Mouse (Mus musculus) embryonic facial prominence, embryonic 12.5 days (tissue): Measurements from ENCODE around the gene Lmntd1. TPM values are rescaled to one million over a fixed set of nuclear protein-coding genes. Genes with fewer than 3 reads are reported as not detected.
A peak's percentile ranks its signal among the peaks of the same experiment; 100 is the strongest.

ENCODE experiments used
- ATAC-seq: fragments of 200-750 bp; cut with Nextera tagmentation; 2 replicates; pipeline ENCODE4 v1.8.0; 2017; ENCODE audit not compliant: insufficient number of reproducible peaks, insufficient read depth, low FRiP score, low TSS enrichment
- H3K27ac ChIP-seq: fragments of 300-500 bp; sonication (generic); 2 replicates; pipeline ENCODE4 v1.5.1; 2016; ENCODE audit warnings: mild to moderate bottlenecking
- H3K27me3 ChIP-seq: fragments of 300-500 bp; sonication (generic); 2 replicates; pipeline ENCODE4 v1.6.1; 2016; ENCODE audit warnings: mild to moderate bottlenecking, moderate library complexity
- H3K36me3 ChIP-seq: fragments of 300-500 bp; sonication (generic); 2 replicates; pipeline ENCODE4 v1.6.1; 2016; ENCODE audit warnings: mild to moderate bottlenecking
- H3K4me1 ChIP-seq: fragments of 300-500 bp; sonication (generic); 2 replicates; pipeline ENCODE4 v1.6.1; 2016
- H3K4me2 ChIP-seq: fragments of 300-500 bp; sonication (generic); replicated peaks from 2 replicates; pipeline ENCODE4 v1.6.1; 2016; ENCODE audit warnings: mild to moderate bottlenecking, moderate library complexity
- H3K4me3 ChIP-seq: fragments of 300-500 bp; sonication (generic); 2 replicates; pipeline ENCODE4 v1.5.1; 2016; ENCODE audit warnings: mild to moderate bottlenecking
- H3K9ac ChIP-seq: fragments of 300-500 bp; sonication (generic); 2 replicates; pipeline ENCODE4 v1.6.1; 2016; ENCODE audit warnings: mild to moderate bottlenecking, moderate library complexity
- H3K9me3 ChIP-seq: fragments of 300-500 bp; sonication (generic); 2 replicates; pipeline ENCODE4 v1.6.1; 2016; ENCODE audit warnings: mild to moderate bottlenecking, moderate library complexity
- WGBS: fragments of 180-500 bp; shearing (Covaris S2); methylation state at CpG from one replicate; pipeline ENCODE4 v1.1.7; 2016; 5-methylcytosine and 5-hydroxymethylcytosine counted together
- polyA plus RNA-seq: library from polyadenylated mRNA; unstranded; fragments of >200 nt; fragmentation: Nextera tagmentation; extraction: Ambion mirVana; gene quantifications from 2 replicates; pipeline ENCODE4 v1.2.1, GENCODE M21; 2016

The Lmntd1 gene
- polyA plus RNA-seq, 1 experiment from 2014 or later, result 0.19 TPM

DNA sequence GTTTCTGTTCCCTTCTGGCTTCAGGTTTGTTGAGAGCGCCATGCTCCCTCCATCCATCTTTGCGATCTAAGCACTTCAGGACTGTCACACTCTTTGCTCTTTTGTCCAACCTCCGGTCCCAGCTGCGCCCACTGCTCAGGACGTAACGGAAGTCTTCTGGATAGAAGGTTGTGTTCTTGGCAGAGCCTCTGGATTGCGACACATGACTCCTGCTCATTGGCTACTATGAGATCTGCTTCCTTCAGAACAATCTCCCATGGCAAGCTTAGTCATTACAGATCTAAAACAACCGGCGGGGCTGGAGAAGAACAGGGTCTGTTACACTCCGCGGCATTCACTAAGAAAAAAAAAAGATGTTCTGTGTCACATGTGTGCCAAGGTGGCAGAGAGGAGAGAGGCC is 247.6 kb downstream of the Lmntd1 start:
- no peaks in the 10 kb centered on the region for H3K9me3 ChIP-seq
- no peak overlapping the region for H3K4me2 ChIP-seq
- H3K4me1 ChIP-seq, result peaks cover 24% of the 10 kb centered on the region
- H3K4me3 ChIP-seq, result no peak overlapping the region
- ATAC-seq, result no peak
- 97% methylated on average over 11 of the region's 11 CpGs for WGBS
- H3K27me3 ChIP-seq, result no peaks in the 10 kb centered on the region
- H3K27ac ChIP-seq, result no peak overlapping the region
- no peak overlapping the region for H3K9ac ChIP-seq
- H3K36me3 ChIP-seq, result no peaks in the 10 kb centered on the region

DNA sequence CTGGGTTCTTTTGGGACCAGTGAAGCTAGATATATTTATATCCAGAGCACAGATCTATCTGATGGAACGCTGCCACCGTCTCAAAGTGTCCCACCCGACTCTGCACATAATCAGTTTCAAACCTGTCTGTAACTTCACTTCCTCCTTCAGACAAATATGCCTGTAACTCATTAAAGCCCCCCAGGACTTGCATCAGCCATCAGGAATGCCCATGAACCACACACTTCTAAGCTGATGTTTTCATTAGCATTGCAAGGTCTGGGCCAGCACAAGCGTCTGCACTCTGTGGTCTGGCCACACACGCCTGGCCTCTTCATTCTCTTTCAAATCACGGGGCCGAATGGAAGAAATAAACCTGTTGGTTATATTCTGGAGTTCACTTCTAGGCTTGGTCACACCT is 250.4 kb downstream of the Lmntd1 start:
- 36% methylated on average over 7 of the region's 7 CpGs for WGBS
- H3K9me3 ChIP-seq, result no peaks in the 10 kb centered on the region
- H3K27me3 ChIP-seq, result no peaks in the 10 kb centered on the region
- no peaks in the 10 kb centered on the region for H3K36me3 ChIP-seq
- no peak overlapping the region for H3K9ac ChIP-seq
- peak overlapping the region; percentile 32 for H3K27ac ChIP-seq
- H3K4me2 ChIP-seq, result no peak overlapping the region
- no peak for ATAC-seq
- H3K4me3 ChIP-seq, result no peak overlapping the region
- H3K4me1 ChIP-seq, result peaks cover 30% of the 10 kb centered on the region

DNA sequence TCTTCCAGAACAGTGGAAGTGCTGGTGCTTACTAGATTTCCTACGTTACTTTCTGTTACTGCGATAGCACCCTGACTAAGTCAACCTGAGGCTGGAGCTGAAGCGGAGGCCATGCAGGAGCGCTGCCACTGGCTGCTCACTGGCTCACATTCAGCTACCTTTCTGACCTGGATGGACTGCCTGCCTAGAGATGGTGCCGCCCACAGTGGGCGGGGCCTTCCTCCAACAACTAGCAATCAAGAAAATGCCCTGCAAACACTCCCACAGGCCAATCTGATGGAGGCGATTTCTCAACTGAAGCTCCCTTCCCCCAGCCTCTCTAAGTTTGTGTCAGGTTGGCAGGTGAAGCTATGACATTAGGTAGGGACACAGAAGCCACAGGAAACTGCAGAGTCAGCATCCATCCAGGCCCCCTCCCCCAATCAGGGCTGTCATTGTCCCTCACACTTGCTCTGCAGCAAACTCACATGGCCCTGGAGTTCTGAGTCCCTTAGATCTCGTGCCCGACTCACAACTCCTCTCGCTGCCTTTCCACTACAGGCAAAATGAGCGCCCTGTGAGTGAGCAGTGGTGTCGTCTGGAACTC is 252.9 kb downstream of the Lmntd1 start:
- Histone ChIP-seq H3K4me2 (no peak overlapping the region), H3K9me3 (no peaks in the 10 kb centered on the region), H3K4me1 (peaks cover 41% of the 10 kb centered on the region), H3K27me3 (no peaks in the 10 kb centered on the region), H3K4me3 (no peak overlapping the region), H3K27ac (no peak overlapping the region), H3K9ac (no peak overlapping the region), H3K36me3 (no peaks in the 10 kb centered on the region)
- WGBS, result 66% methylated on average over 12 of the region's 12 CpGs
- no peak for ATAC-seq

DNA sequence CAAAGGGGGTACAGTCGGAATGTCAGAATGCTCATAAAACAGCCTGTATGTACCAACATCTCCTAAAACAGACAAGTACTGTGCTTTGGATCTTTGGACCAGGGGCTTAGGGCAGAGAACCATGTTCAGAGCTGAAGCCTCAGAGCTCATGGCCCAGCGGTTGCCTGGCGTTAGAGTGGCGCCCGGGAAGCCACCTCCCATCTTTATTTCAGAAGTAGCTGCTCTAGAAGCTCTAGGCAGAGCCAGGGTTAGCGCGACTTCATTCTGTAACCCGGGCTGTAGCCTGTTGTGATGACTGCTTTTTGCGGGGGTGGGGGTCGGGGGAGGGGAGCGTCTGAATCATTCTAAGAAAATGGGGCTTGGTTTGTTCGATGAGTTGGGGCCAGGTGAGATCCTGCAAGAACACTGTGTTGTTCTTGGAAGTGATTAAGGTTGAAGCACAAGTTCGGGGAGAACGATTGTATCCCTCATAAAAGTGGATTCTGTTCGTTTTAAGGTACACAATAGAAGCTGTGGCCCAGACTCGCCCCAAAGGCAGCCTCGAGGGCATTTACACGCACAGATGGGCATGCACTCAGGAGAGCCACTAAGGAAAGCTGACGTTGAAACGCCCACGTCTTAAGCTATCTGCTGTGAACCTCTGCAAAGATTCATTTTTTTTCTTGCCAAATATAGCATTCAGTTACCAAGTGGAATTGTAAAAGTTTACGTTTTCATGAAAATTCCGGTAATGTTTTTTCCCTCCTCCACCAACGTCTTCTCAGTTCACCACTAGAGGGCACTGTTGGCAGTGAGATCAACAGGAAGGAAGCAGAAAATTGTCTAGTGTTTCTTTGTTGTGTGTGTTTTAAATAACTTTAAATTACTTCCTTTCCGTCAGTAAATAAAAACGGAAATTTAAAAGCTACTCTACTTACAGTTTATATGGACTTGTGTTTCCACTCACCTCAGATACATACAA is 254.4 kb downstream of the Lmntd1 start:
- Histone ChIP-seq H3K27me3 (no peaks in the 10 kb centered on the region), H3K9ac (no peak overlapping the region), H3K4me3 (no peak overlapping the region), H3K4me1 (peaks cover 41% of the 10 kb centered on the region), H3K9me3 (no peaks in the 10 kb centered on the region), H3K36me3 (no peaks in the 10 kb centered on the region), H3K27ac (peak overlapping the region; percentile 36; the same call in 1 of the 2 replicates), H3K4me2 (no peak overlapping the region)
- ATAC-seq, result no peak
- WGBS, result 40% methylated on average over 26 of the region's 26 CpGs

DNA sequence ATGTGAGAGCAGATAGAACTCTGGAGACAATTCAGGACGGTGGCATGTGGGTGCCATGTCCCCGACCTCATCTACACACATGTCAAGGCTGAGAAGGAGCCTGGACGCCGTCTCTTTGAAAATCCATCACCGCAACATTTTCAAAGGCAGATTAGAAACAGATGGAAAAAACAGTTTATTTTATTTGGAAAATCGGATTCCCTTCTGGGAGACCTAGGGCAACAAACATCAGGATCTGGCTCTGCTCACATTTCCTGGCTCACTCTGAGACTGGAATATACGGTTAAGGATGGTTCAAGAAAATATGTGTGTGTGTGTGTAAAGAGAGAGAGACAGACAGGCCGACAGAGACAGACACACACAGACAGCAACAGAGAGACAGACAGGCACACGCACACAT is 256.1 kb downstream of the Lmntd1 start:
- Histone ChIP-seq H3K4me1 (peaks cover 28% of the 10 kb centered on the region), H3K36me3 (no peaks in the 10 kb centered on the region), H3K9ac (no peak overlapping the region), H3K9me3 (no peaks in the 10 kb centered on the region), H3K4me2 (no peak overlapping the region), H3K27ac (peak overlapping the region; percentile 77; the same call in 1 of the 2 replicates), H3K4me3 (no peak overlapping the region), H3K27me3 (no peaks in the 10 kb centered on the region)
- WGBS, result 25% methylated on average over 9 of the region's 9 CpGs
- ATAC-seq, result no peak

DNA sequence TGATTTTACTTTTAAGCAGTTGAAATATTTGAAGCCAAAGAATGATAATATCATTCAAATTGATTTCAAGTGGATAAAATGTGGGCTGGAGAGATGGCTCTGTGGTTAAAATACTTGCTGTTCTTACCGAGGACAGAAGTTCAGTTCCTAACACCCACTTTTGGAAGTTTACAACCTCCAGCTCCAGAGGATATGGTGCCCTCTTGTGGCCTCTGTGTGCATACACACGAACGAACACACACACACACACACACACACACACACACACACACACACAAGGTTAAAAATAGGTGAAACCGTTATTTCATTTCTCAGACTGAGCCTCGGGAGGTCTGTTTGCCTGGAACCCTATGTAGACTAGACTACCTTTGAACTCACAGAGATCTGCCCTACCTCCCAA is 260.3 kb downstream of the Lmntd1 start:
- Histone ChIP-seq H3K9me3 (no peaks in the 10 kb centered on the region), H3K4me2 (no peak overlapping the region), H3K27ac (no peak overlapping the region), H3K36me3 (no peaks in the 10 kb centered on the region), H3K9ac (no peak overlapping the region), H3K4me3 (no peak overlapping the region), H3K27me3 (no peaks in the 10 kb centered on the region), H3K4me1 (peaks cover 15% of the 10 kb centered on the region; the same call in 1 of the 2 replicates)
- ATAC-seq, result no peak
- WGBS, result 94% methylated on average over 5 of the region's 5 CpGs

DNA sequence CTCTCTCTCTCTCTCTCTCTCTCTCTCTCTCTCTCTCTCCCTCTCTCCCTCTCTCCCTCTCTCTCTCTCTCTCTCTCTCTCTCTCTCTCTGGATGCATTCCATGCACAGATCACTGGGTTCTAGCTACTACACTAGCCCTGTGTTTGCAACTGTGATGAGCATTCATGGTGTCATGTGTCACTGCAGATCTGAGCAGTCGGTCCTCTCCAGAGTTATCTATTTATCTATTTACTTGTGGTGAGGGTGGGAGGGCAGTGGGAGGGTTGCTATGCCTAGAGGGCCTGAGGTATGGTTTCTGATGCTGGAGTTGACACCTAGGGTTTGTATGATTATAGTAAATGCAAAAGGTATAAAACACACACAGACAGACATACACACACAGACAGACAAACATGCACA is 261.4 kb downstream of the Lmntd1 start:
- H3K4me3 ChIP-seq, result no peak overlapping the region
- no peak overlapping the region for H3K4me2 ChIP-seq
- H3K27me3 ChIP-seq, result no peaks in the 10 kb centered on the region
- no peaks in the 10 kb centered on the region for H3K9me3 ChIP-seq
- H3K9ac ChIP-seq, result no peak overlapping the region
- H3K27ac ChIP-seq, result no peak overlapping the region
- no peak for ATAC-seq
- no peaks in the 10 kb centered on the region for H3K36me3 ChIP-seq
- H3K4me1 ChIP-seq, result peaks cover 12% of the 10 kb centered on the region; the same call in 1 of the 2 replicates
- WGBS, result 19% methylated on average over 1 of the region's 1 CpGs

DNA sequence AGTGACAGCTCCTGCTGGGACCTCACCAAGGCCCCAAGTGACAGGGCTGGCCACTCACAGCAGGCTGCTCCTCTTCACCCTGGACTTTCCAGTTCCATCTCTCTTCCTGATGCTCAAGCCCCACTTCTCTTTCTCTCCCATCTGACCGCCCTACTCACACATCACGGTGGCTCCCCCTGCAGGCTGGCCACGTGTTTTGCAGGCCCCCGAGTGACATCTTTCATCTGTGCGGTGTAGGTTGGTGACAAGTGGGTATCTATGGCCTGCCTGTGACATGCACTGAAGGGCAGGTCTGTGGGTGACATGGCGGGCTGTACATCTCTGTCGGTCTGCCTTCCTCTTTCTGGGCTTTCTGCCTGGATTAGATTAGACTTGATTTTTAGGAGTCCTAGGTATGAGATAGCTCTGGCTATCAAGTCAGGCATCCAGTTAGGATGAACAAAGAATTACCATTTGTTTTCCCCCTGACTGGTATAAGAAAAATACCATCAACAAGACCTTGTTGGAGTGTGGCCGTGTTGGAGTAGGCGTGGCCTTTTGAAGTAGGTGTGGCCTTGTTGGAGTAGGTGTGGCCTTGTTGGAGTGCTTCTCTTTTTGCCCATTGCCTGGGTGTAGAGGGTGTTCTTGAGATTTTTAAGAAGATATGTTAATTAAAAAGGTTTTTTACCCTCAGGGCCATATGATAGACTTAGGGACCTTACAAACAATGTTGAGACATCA is 265.8 kb downstream of the Lmntd1 start:
- H3K36me3 ChIP-seq, result no peaks in the 10 kb centered on the region
- H3K9ac ChIP-seq, result no peak overlapping the region
- no peak overlapping the region for H3K4me3 ChIP-seq
- H3K9me3 ChIP-seq, result no peaks in the 10 kb centered on the region
- no peak overlapping the region for H3K27ac ChIP-seq
- H3K4me1 ChIP-seq, result peaks cover 3% of the 10 kb centered on the region; the same call in 1 of the 2 replicates
- ATAC-seq, result no peak
- no peak overlapping the region for H3K4me2 ChIP-seq
- WGBS, result 65% methylated on average over 9 of the region's 9 CpGs
- H3K27me3 ChIP-seq, result no peaks in the 10 kb centered on the region

DNA sequence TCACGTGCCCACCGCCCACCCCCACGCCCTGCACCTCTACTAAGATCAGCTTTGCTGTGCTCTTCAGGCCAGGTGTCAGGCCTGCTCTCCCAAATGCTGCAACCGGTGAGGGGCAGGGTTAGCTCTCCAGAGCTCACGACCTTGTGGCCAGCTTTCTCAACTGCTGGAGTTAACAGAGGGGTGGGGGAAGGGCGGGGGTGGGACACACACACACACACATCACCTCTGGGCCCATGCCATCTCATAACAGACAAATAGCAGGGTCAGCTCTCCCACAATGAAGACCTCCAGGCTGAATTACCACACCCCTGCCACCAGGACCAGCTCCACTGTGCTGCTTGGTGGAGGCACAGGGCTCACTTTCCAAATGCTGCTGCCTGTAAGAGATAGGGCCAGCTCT is 266.5 kb downstream of the Lmntd1 start:
- H3K9ac ChIP-seq, result no peak overlapping the region
- ATAC-seq, result no peak
- WGBS, result 70% methylated on average over 6 of the region's 6 CpGs

DNA sequence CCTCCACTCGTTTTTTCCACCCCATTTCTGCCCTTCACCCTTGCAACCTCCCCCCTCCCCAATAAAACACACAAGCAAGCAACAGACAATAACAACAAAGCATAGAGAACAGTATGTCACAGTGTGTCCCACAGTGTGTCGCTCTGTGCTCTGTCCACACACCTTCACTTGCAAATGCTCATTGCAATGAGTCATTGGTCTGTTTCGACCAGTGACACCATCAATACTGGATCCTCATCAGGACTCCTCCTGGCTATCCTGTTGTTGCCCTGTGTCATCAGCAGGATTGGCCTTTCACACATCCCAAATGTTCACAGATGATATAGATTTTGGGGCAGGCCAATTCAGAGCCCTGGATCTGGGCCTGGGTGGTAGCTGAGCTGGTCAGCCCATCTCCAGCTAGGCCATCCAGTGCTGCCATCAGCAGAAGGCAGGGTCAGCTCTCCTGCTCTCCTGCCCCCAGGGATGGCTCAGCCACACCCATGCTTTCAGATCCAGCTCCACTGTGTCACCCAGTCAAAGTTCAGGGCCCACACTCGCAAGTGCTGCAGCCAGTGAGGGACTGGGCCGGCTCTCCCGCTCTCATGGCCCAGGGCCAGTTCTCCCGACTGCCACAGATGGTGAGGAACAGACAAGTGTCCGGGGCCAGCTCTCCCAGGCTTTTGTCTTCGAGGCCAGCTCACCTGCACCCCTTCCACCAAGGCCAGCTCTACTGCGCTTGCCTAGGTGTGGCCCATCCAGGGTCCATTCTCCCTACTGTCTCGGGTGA is 267.1 kb downstream of the Lmntd1 start:
- Histone ChIP-seq H3K4me1 (peaks cover 2% of the 10 kb centered on the region; the same call in 1 of the 2 replicates), H3K9me3 (no peaks in the 10 kb centered on the region), H3K27ac (no peak overlapping the region), H3K27me3 (no peaks in the 10 kb centered on the region), H3K4me3 (no peak overlapping the region), H3K9ac (no peak overlapping the region), H3K36me3 (no peaks in the 10 kb centered on the region), H3K4me2 (no peak overlapping the region)
- ATAC-seq, result no peak
- 80% methylated on average over 11 of the region's 11 CpGs for WGBS

More for the DNA sequence above, 266.5 kb downstream of the Lmntd1 start:
- no peaks in the 10 kb centered on the region for H3K27me3 ChIP-seq
- H3K4me3 ChIP-seq, result no peak overlapping the region
- peaks cover 3% of the 10 kb centered on the region; the same call in 1 of the 2 replicates for H3K4me1 ChIP-seq
- H3K36me3 ChIP-seq, result no peaks in the 10 kb centered on the region
- H3K27ac ChIP-seq, result no peak overlapping the region
- no peak overlapping the region for H3K4me2 ChIP-seq
- no peaks in the 10 kb centered on the region for H3K9me3 ChIP-seq

DNA sequence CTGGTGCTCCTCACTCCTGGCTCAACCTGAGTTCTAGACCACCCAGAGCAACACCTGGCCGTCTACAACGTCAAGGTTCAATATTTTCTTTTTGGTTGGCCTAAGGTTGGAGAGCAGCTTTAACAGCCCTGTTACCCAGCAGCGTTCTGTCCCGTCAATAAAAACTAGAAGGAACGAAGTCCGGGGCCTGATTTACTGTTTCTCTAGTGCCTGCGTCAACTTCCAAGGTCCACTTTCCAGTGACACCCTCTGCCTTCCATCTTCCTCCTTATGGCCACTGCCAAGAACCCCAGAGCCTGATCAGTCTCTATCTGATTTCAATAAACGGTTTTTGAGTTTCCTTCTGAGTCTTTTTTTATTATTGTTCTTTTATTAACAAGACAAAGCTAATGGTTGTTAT is 267.8 kb downstream of the Lmntd1 start:
- Histone ChIP-seq H3K4me1 (no peaks in the 10 kb centered on the region), H3K4me2 (no peak overlapping the region), H3K9ac (no peak overlapping the region), H3K27me3 (no peaks in the 10 kb centered on the region), H3K4me3 (no peak overlapping the region), H3K36me3 (no peaks in the 10 kb centered on the region), H3K9me3 (no peaks in the 10 kb centered on the region), H3K27ac (no peak overlapping the region)
- WGBS, result 79% methylated on average over 8 of the region's 8 CpGs
- ATAC-seq, result no peak
